Mouse (Mus musculus) MEL (cell line): ENCODE data around the gene Mfsd2a. TPM values are rescaled to one million over a fixed set of nuclear protein-coding genes. Genes with fewer than 3 reads are reported as not detected.

Experiments used
- DNase-seq: peaks from one replicate; pipeline ENCODE4 v3.0.0; 2011; ENCODE audit warnings: low read depth, low spot score
- H3K27ac ChIP-seq: 2 replicates; pipeline ENCODE4 v1.5.1; 2012; ENCODE audit warnings: low read depth, mild to moderate bottlenecking, control low read depth, low read length, moderate library complexity; ENCODE audit not compliant: control insufficient read depth
- H3K27me3 ChIP-seq, 2 experiments: fragments of 150-350 bp in 1 of 2; sonication (generic) in 1 of 2; 2 replicates each; pipeline ENCODE4 v1.6.1; 2012; ENCODE audit warnings: low read length in 2 of 2, mild to moderate bottlenecking in 2 of 2, improper control_type of control experiment in 1 of 2, moderate library complexity in 1 of 2; ENCODE audit not compliant: insufficient read depth in 2 of 2, control insufficient read depth in 1 of 2
- H3K36me3 ChIP-seq, 2 experiments: 2 replicates each; pipeline ENCODE4 v1.6.1; 2012 to 2014; ENCODE audit warnings: low read length in 2 of 2, improper control_type of control experiment in 1 of 2, inconsistent platforms in 1 of 2, mild to moderate bottlenecking in 1 of 2; ENCODE audit not compliant: insufficient read depth in 2 of 2, control insufficient read depth in 1 of 2
- H3K4me1 ChIP-seq, 2 experiments: fragments of 150-350 bp in 1 of 2; sonication (generic) in 1 of 2; 2 replicates each; pipeline ENCODE4 v1.6.1; 2012; ENCODE audit warnings: low read length in 2 of 2, improper control_type of control experiment in 1 of 2, mild to moderate bottlenecking in 1 of 2; ENCODE audit not compliant: insufficient read depth in 2 of 2, control insufficient read depth in 1 of 2
- H3K4me3 ChIP-seq, 2 experiments: fragments of 150-350 bp in 1 of 2; sonication (generic) in 1 of 2; 2 replicates each; pipeline ENCODE4 v1.5.1; 2012; ENCODE audit warnings: low read depth in 2 of 2, low read length in 2 of 2, mild to moderate bottlenecking in 2 of 2, moderate library complexity in 2 of 2, control low read depth in 1 of 2, improper control_type of control experiment in 1 of 2; ENCODE audit not compliant: control insufficient read depth in 1 of 2, insufficient read depth in 1 of 2
- H3K79me2 ChIP-seq: 2 replicates; pipeline ENCODE4 v1.6.1; 2012; ENCODE audit warnings: mild to moderate bottlenecking, low read length, moderate library complexity; ENCODE audit not compliant: control insufficient read depth, poor library complexity, insufficient read depth
- H3K9ac ChIP-seq: 2 replicates; pipeline ENCODE4 v1.6.1; 2012; ENCODE audit warnings: low read depth, mild to moderate bottlenecking, control low read depth, low read length, moderate library complexity; ENCODE audit not compliant: control insufficient read depth, poor library complexity, severe bottlenecking
- H3K9me3 ChIP-seq: fragments of 150-350 bp; sonication (generic); replicated peaks from 2 replicates; pipeline ENCODE4 v1.6.1; 2012; ENCODE audit warnings: mild to moderate bottlenecking, low read length, improper control_type of control experiment, moderate library complexity; ENCODE audit not compliant: insufficient read depth
- BHLHE40 ChIP-seq: IDR thresholded peaks from 2 replicates; pipeline ENCODE4 v1.6.1; 2012; ENCODE audit warnings: low read depth, mild to moderate bottlenecking, inconsistent platforms, low read length, improper control_type of control experiment, borderline replicate concordance
- CHD1 ChIP-seq: IDR thresholded peaks from 2 replicates; pipeline ENCODE4 v1.6.1; 2012; ENCODE audit warnings: low read depth, mild to moderate bottlenecking, inconsistent platforms, low read length, improper control_type of control experiment
- CHD2 ChIP-seq: IDR thresholded peaks from 2 replicates; pipeline ENCODE4 v1.6.1; 2011; ENCODE audit warnings: low read length, improper control_type of control experiment
- CTCF ChIP-seq, 3 experiments: IDR thresholded peaks in 2 of 3; conservative IDR thresholded peaks in 1 of 3; 2 replicates each; pipeline ENCODE4 v1.5.1; 2011 to 2012; ENCODE audit warnings: low read length in 3 of 3, low read depth in 2 of 3, mild to moderate bottlenecking in 2 of 3, improper control_type of control experiment in 1 of 3, inconsistent platforms in 1 of 3, mixed read lengths in 1 of 3, moderate library complexity in 1 of 3; ENCODE audit not compliant: control insufficient read depth in 1 of 3, insufficient read depth in 1 of 3, poor library complexity in 1 of 3, severe bottlenecking in 1 of 3
- E2F4 ChIP-seq: IDR thresholded peaks from 2 replicates; pipeline ENCODE4 v1.6.1; 2011; ENCODE audit warnings: low read depth, low read length, improper control_type of control experiment, borderline replicate concordance
- ELF1 ChIP-seq: IDR thresholded peaks from 2 replicates; pipeline ENCODE4 v1.6.1; 2014; ENCODE audit warnings: low read depth, mild to moderate bottlenecking, inconsistent platforms, low read length, improper control_type of control experiment, moderate library complexity
- EP300 ChIP-seq, 2 experiments: IDR thresholded peaks; 2 replicates each; pipeline ENCODE4 v1.6.1; 2011; ENCODE audit warnings: improper control_type of control experiment in 2 of 2, low read length in 2 of 2, low read depth in 1 of 2, mild to moderate bottlenecking in 1 of 2
- ETS1 ChIP-seq: IDR thresholded peaks from 2 replicates; pipeline ENCODE4 v1.6.1; 2012; ENCODE audit warnings: low read depth, mild to moderate bottlenecking, inconsistent platforms, low read length, improper control_type of control experiment, moderate library complexity
- GATA1 ChIP-seq: IDR thresholded peaks from 2 replicates; pipeline ENCODE4 v1.6.1; 2011; ENCODE audit warnings: low read depth, low read length, improper control_type of control experiment
- HCFC1 ChIP-seq: IDR thresholded peaks from 2 replicates; pipeline ENCODE4 v1.6.1; 2012; ENCODE audit warnings: low read depth, mild to moderate bottlenecking, inconsistent platforms, low read length, improper control_type of control experiment, moderate library complexity
- JUND ChIP-seq: IDR thresholded peaks from 2 replicates; pipeline ENCODE4 v1.6.1; 2011; ENCODE audit warnings: low read depth, mild to moderate bottlenecking, improper control_type of control experiment, low read length
- MAFK ChIP-seq: IDR thresholded peaks from 2 replicates; pipeline ENCODE4 v1.6.1; 2011; ENCODE audit warnings: low read depth, mild to moderate bottlenecking, low read length, improper control_type of control experiment, borderline replicate concordance
- MAX ChIP-seq: IDR thresholded peaks from 2 replicates; pipeline ENCODE4 v1.6.1; 2011; ENCODE audit warnings: low read length, improper control_type of control experiment
- MAZ ChIP-seq: IDR thresholded peaks from 2 replicates; pipeline ENCODE4 v1.6.1; 2012; ENCODE audit warnings: low read depth, mild to moderate bottlenecking, inconsistent platforms, low read length, improper control_type of control experiment
- MEF2A ChIP-seq: IDR thresholded peaks from 2 replicates; pipeline ENCODE4 v1.6.1; 2014; ENCODE audit warnings: low read depth, mild to moderate bottlenecking, inconsistent platforms, low read length, improper control_type of control experiment; ENCODE audit not compliant: poor library complexity, insufficient replicate concordance, severe bottlenecking; ENCODE audit errors: extremely low read depth
- MXI1 ChIP-seq: IDR thresholded peaks from 2 replicates; pipeline ENCODE4 v1.6.1; 2011; ENCODE audit warnings: mild to moderate bottlenecking, low read depth, low read length, improper control_type of control experiment
- MYB ChIP-seq: IDR thresholded peaks from 2 replicates; pipeline ENCODE4 v1.6.1; 2011; ENCODE audit warnings: mild to moderate bottlenecking, low read depth, low read length, improper control_type of control experiment
- MYC ChIP-seq: IDR thresholded peaks from 2 replicates; pipeline ENCODE4 v1.6.1; 2011; ENCODE audit warnings: low read depth, mild to moderate bottlenecking, low read length, improper control_type of control experiment, moderate library complexity
- NRF1 ChIP-seq: IDR thresholded peaks from 2 replicates; pipeline ENCODE4 v1.6.1; 2014; ENCODE audit warnings: low read depth, mild to moderate bottlenecking, inconsistent platforms, low read length, improper control_type of control experiment, moderate library complexity; ENCODE audit not compliant: poor library complexity, insufficient read depth, severe bottlenecking
- POLR2A ChIP-seq, 2 experiments: IDR thresholded peaks; 2 replicates each; pipeline ENCODE4 v1.6.1; 2011 to 2012; ENCODE audit warnings: low read length in 2 of 2, mild to moderate bottlenecking in 2 of 2, control low read depth in 1 of 2, improper control_type of control experiment in 1 of 2, low read depth in 1 of 2, moderate library complexity in 1 of 2; ENCODE audit not compliant: control insufficient read depth in 1 of 2, insufficient read depth in 1 of 2, poor library complexity in 1 of 2
- POLR2AphosphoS2 ChIP-seq: IDR thresholded peaks from 2 replicates; pipeline ENCODE4 v1.6.1; 2011; ENCODE audit warnings: low read length, improper control_type of control experiment
- POLR2AphosphoS5 ChIP-seq: IDR thresholded peaks from 2 replicates; pipeline ENCODE4 v1.6.1; 2012; ENCODE audit warnings: low read depth, borderline replicate concordance, mild to moderate bottlenecking, inconsistent platforms, low read length, moderate library complexity, mixed read lengths
- RAD21 ChIP-seq: IDR thresholded peaks from 2 replicates; pipeline ENCODE4 v1.6.1; 2011; ENCODE audit warnings: mild to moderate bottlenecking, low read depth, low read length, improper control_type of control experiment
- RCOR1 ChIP-seq: IDR thresholded peaks from 2 replicates; pipeline ENCODE4 v1.6.1; 2012; ENCODE audit warnings: low read depth, mild to moderate bottlenecking, inconsistent platforms, low read length, improper control_type of control experiment
- SIN3A ChIP-seq: IDR thresholded peaks from 2 replicates; pipeline ENCODE4 v1.6.1; 2012; ENCODE audit warnings: low read length, improper control_type of control experiment, inconsistent platforms
- SMC3 ChIP-seq: IDR thresholded peaks from 2 replicates; pipeline ENCODE4 v1.6.1; 2011; ENCODE audit warnings: low read depth, low read length, improper control_type of control experiment
- TAL1 ChIP-seq: IDR thresholded peaks from 2 replicates; pipeline ENCODE4 v1.6.1; 2012; ENCODE audit warnings: mild to moderate bottlenecking, inconsistent platforms, low read length, moderate library complexity, mixed read lengths
- TBP ChIP-seq: IDR thresholded peaks from 2 replicates; pipeline ENCODE4 v1.8.0; 2011; ENCODE audit warnings: low read depth, low read length, improper control_type of control experiment
- TCF12 ChIP-seq: IDR thresholded peaks from 2 replicates; pipeline ENCODE4 v1.6.1; 2014; ENCODE audit warnings: low read depth, mild to moderate bottlenecking, inconsistent platforms, low read length, improper control_type of control experiment, moderate library complexity
- UBTF ChIP-seq: IDR thresholded peaks from 2 replicates; pipeline ENCODE4 v1.6.1; 2012; ENCODE audit warnings: low read depth, mild to moderate bottlenecking, inconsistent platforms, low read length, improper control_type of control experiment, moderate library complexity, borderline replicate concordance; ENCODE audit not compliant: insufficient read depth
- USF1 ChIP-seq: IDR thresholded peaks from 2 replicates; pipeline ENCODE4 v1.6.1; 2014; ENCODE audit warnings: low read depth, mild to moderate bottlenecking, inconsistent platforms, low read length, improper control_type of control experiment, moderate library complexity
- USF2 ChIP-seq, 2 experiments: IDR thresholded peaks; 2 replicates each; pipeline ENCODE4 v1.6.1; 2011 to 2012; ENCODE audit warnings: improper control_type of control experiment in 2 of 2, low read length in 2 of 2, borderline replicate concordance in 1 of 2, inconsistent platforms in 1 of 2, low read depth in 1 of 2, mild to moderate bottlenecking in 1 of 2; ENCODE audit not compliant: insufficient read depth in 1 of 2
- ZC3H11A ChIP-seq: IDR thresholded peaks from 2 replicates; pipeline ENCODE4 v1.6.1; 2012; ENCODE audit warnings: low read depth, mild to moderate bottlenecking, inconsistent platforms, low read length, improper control_type of control experiment
- ZKSCAN1 ChIP-seq: IDR thresholded peaks from 2 replicates; pipeline ENCODE4 v1.6.1; 2012; ENCODE audit warnings: low read depth, mild to moderate bottlenecking, inconsistent platforms, low read length, improper control_type of control experiment, moderate library complexity
- ZMIZ1 ChIP-seq: IDR thresholded peaks from 2 replicates; pipeline ENCODE4 v1.6.1; 2012; ENCODE audit warnings: low read depth, mild to moderate bottlenecking, inconsistent platforms, low read length, improper control_type of control experiment, moderate library complexity
- ZNF384 ChIP-seq: IDR thresholded peaks from 2 replicates; pipeline ENCODE4 v1.6.1; 2012; ENCODE audit warnings: low read depth, mild to moderate bottlenecking, inconsistent platforms, low read length, improper control_type of control experiment
- polyA plus RNA-seq, 2 experiments: library from polyadenylated mRNA; stranded (reverse) in 1 of 2; unstranded in 1 of 2; fragments of >175 nt in 1 of 2; fragments of >200 nt in 1 of 2; gene quantifications; 2 replicates each; pipeline versions ENCODE4 v1.2.1 to v1.2.4; 2012; ENCODE audit warnings: low replicate concordance in 2 of 2, low read depth in 1 of 2; ENCODE audit not compliant: insufficient read length in 2 of 2, insufficient read depth in 1 of 2, missing spikeins in 1 of 2
- total RNA-seq: library from RNA; depleted of rRNA; stranded (reverse); fragments of 300-350 nt; gene quantifications from 2 replicates; pipeline ENCODE4 v1.2.3, GENCODE M21; 2012; rRNA removed

The Mfsd2a gene
- 8.4 and 14.3 TPM in 2 replicates for total RNA-seq
- 1 to 10 TPM in 1 of 2 experiments, not detected in 1; 8.8 TPM for polyA plus RNA-seq

DNA sequence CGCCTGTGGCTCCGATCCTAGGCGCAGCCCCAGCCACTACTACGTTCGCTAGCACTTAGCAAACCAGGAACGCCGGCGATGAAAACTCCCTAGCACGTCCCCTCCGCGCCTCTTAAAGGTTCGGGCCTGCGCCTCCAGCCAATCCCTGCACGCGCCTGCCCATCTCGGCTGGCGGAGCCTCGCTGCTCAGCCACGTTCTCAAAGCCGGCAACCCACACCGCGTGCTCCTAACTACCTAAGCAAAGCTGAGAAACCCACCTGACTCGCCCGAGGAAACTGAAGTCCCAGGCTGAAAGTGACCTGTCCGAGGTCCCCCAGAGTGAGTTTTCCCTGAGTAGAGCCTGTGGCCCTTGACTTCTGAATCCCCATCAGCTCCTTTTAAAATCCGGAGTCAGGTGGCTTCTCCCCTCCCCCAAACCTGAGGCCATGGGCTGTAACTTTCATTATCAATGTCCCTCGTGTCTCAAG lies at the start of gene Mfsd2a:
Mfsd2a (minus strand) TSS at position 89 of the 468 bp plus-strand sequence.
- H3K4me3 ChIP-seq, result peak within 1 kb of the TSS; percentile 72 to 89
- H3K79me2 ChIP-seq, result peaks cover 5% of the 10 kb centered on the region
- DNase-seq, result peak; percentile 93
- H3K27ac ChIP-seq, result peak within 1 kb of the TSS; percentile 39
- no peaks in the 10 kb centered on the region for H3K27me3 ChIP-seq
- no peaks in the 10 kb centered on the region for H3K9me3 ChIP-seq
- peak within 1 kb of the TSS; percentile 73 for H3K9ac ChIP-seq
- H3K4me1 ChIP-seq, result peaks cover 0 to 22% of the 10 kb centered on the region in 2 experiments; a peak in 3 of 4 replicates
- H3K36me3 ChIP-seq, result peaks cover 0 to 15% of the 10 kb centered on the region in 2 experiments; a peak in 2 of 4 replicates
- TF ChIP-seq MEF2A, result no peak
- no peak for TF ChIP-seq MAZ
- TF ChIP-seq NRF1, result peak; percentile 53
- TF ChIP-seq EP300 (IDR thresholded peaks at IDR 0.05; ENCODE audit: low read depth in 1 of 2, low read length in 2 of 2), result no peak; a peak in 2 of 4 replicates
- TF ChIP-seq POLR2A (IDR thresholded peaks at IDR 0.05; ENCODE audit: control insufficient read depth in 1 of 2, insufficient read depth in 1 of 2, low read depth in 1 of 2, low read length in 2 of 2, poor library complexity in 1 of 2), result peak; percentile 68 to 94; a peak in 2 of 4 replicates
- TF ChIP-seq CHD1, result no peak
- no peak for TF ChIP-seq ELF1
- TF ChIP-seq POLR2AphosphoS2, result peak; percentile 78
- TF ChIP-seq ZKSCAN1, result no peak
- TF ChIP-seq MAFK, result no peak
- no peak for TF ChIP-seq RCOR1
- TF ChIP-seq ZNF384, result no peak
- TF ChIP-seq USF2 (IDR thresholded peaks at IDR 0.05; ENCODE audit: borderline replicate concordance in 1 of 2, insufficient read depth in 1 of 2, low read depth in 1 of 2, low read length in 2 of 2), result no peak
- no peak for TF ChIP-seq GATA1
- TF ChIP-seq MXI1, result peak; percentile 85
- no peak for TF ChIP-seq POLR2AphosphoS5
- TF ChIP-seq CHD2, result peak; percentile 66
- peak; percentile 30; the same call in 1 of the 2 replicates for TF ChIP-seq BHLHE40
- TF ChIP-seq ZC3H11A, result no peak
- no peak for TF ChIP-seq JUND
- TF ChIP-seq MAX, result peak; percentile 96
- TF ChIP-seq MYC, result peak; percentile 99
- TF ChIP-seq ZMIZ1, result peak; percentile 94
- no peak for TF ChIP-seq E2F4
- TF ChIP-seq TAL1, result no peak
- peak; percentile 97 for TF ChIP-seq TBP
- TF ChIP-seq UBTF, result no peak
- no peak for TF ChIP-seq MYB
- TF ChIP-seq USF1, result peak; percentile 66; the same call in 1 of the 2 replicates
- TF ChIP-seq TCF12, result peak; percentile 29
- TF ChIP-seq HCFC1, result peak; percentile 47; the same call in 1 of the 2 replicates
- peak; percentile 85 for TF ChIP-seq SIN3A
- TF ChIP-seq SMC3, result no peak
- no peak for TF ChIP-seq CTCF (IDR thresholded peaks at IDR 0.05 in 2 of 3, conservative IDR thresholded peaks at IDR 0.05 in 1 of 3; ENCODE audit: control insufficient read depth in 1 of 3, insufficient read depth in 1 of 3, low read depth in 2 of 3, low read length in 3 of 3, poor library complexity in 1 of 3, severe bottlenecking in 1 of 3)
- no peak; the same call in 1 of the 2 replicates for TF ChIP-seq ETS1
- no peak for TF ChIP-seq RAD21
